Mouse (Mus musculus) heart, embryonic 14.5 days (tissue): ENCODE results near the gene Tank. TPM values are rescaled to one million over a fixed set of nuclear protein-coding genes. Genes with fewer than 3 reads are reported as not detected.

Source experiments
- ATAC-seq: fragments of 200-750 bp; cut with Nextera tagmentation; 2 replicates; pipeline ENCODE4 v1.8.0; 2017; ENCODE audit warnings: low read depth, moderate TSS enrichment; ENCODE audit not compliant: insufficient number of reproducible peaks, insufficient read depth, low FRiP score
- H3K27ac ChIP-seq, 2 experiments: fragments of 200-500 bp in 1 of 2; fragments of 300-500 bp in 1 of 2; sonication (generic) in 1 of 2; replicated peaks in 1 of 2; 2 replicates each; pipeline ENCODE4 v1.5.1; 2012 to 2014; ENCODE audit warnings: low read depth in 2 of 2, low read length in 2 of 2, control low read depth in 1 of 2, mild to moderate bottlenecking in 1 of 2, mixed read lengths in 1 of 2; ENCODE audit not compliant: control insufficient read depth in 1 of 2, insufficient read depth in 1 of 2
- H3K27me3 ChIP-seq: fragments of 300-500 bp; sonication (generic); 2 replicates; pipeline ENCODE4 v1.6.1; 2014; ENCODE audit warnings: mild to moderate bottlenecking, low read length, control low read depth; ENCODE audit not compliant: control insufficient read depth, insufficient read depth
- H3K36me3 ChIP-seq: fragments of 300-500 bp; sonication (generic); 2 replicates; pipeline ENCODE4 v1.6.1; 2014; ENCODE audit warnings: mild to moderate bottlenecking, control low read depth, low read length, mixed read lengths; ENCODE audit not compliant: control insufficient read depth, insufficient read depth
- H3K4me1 ChIP-seq, 2 experiments: fragments of 200-500 bp in 1 of 2; fragments of 300-500 bp in 1 of 2; sonication (generic) in 1 of 2; 2 replicates each; pipeline ENCODE4 v1.6.1; 2012 to 2014; ENCODE audit warnings: low read length in 2 of 2, control low read depth in 1 of 2, mixed read lengths in 1 of 2; ENCODE audit not compliant: control insufficient read depth in 2 of 2, insufficient read depth in 2 of 2
- H3K4me2 ChIP-seq: fragments of 300-500 bp; sonication (generic); 2 replicates; pipeline ENCODE4 v1.6.1; 2014; ENCODE audit warnings: mild to moderate bottlenecking, low read length
- H3K4me3 ChIP-seq, 2 experiments: fragments of 200-500 bp in 1 of 2; fragments of 300-500 bp in 1 of 2; sonication (generic) in 1 of 2; 2 replicates each; pipeline ENCODE4 v1.5.1; 2012 to 2014; ENCODE audit warnings: low read length in 2 of 2, mild to moderate bottlenecking in 2 of 2, control low read depth in 1 of 2, low read depth in 1 of 2, moderate library complexity in 1 of 2; ENCODE audit not compliant: control insufficient read depth in 1 of 2, insufficient read depth in 1 of 2
- H3K9ac ChIP-seq: fragments of 300-500 bp; sonication (generic); 2 replicates; pipeline ENCODE4 v1.6.1; 2014; ENCODE audit warnings: mild to moderate bottlenecking, low read length
- H3K9me3 ChIP-seq: fragments of 300-500 bp; sonication (generic); 2 replicates; pipeline ENCODE4 v1.6.1; 2016; ENCODE audit warnings: low read length, control low read depth; ENCODE audit not compliant: control insufficient read depth
- WGBS: fragments of 180-500 bp; shearing (Covaris S2); extraction: QIAGEN DNeasy Blood & Tissue Kit; methylation state at CpG from one replicate; pipeline ENCODE4 v1.1.7; 2014; 5-methylcytosine and 5-hydroxymethylcytosine counted together
- polyA plus RNA-seq: library from polyadenylated mRNA; unstranded; fragments of >200 nt; fragmentation: Nextera tagmentation; extraction: Ambion mirVana; gene quantifications from 2 replicates; pipeline ENCODE4 v1.2.1, GENCODE M21; 2014

Tank gene
- polyA plus RNA-seq, 1 experiment from 2014 or later: 26.3 TPM

- no peaks in the 10 kb centered on the region for H3K36me3 ChIP-seq
- no peak overlapping the region for H3K27ac ChIP-seq
- H3K9ac ChIP-seq: no peak overlapping the region
- H3K4me1 ChIP-seq: no peaks in the 10 kb centered on the region
- ATAC-seq: no peak
- H3K4me3 ChIP-seq: no peak overlapping the region
- 88% methylated on average over 6 of the region's 6 CpGs for WGBS
- no peak overlapping the region for H3K4me2 ChIP-seq
- no peaks in the 10 kb centered on the region for H3K27me3 ChIP-seq
- H3K9me3 ChIP-seq: no peaks in the 10 kb centered on the region
Measured at GRCm38 (mm10) chr2:61569181-61569580, 9.2 kb upstream of the Tank start.

GRCm38 (mm10) chr2:61571343-61571955 lies 6.9 kb upstream of the Tank start:
- Histone ChIP-seq H3K36me3 (no peaks in the 10 kb centered on the region), H3K4me1 (no peaks in the 10 kb centered on the region), H3K9me3 (no peaks in the 10 kb centered on the region), H3K4me3 (no peak overlapping the region), H3K4me2 (no peak overlapping the region), H3K9ac (no peak overlapping the region), H3K27me3 (no peaks in the 10 kb centered on the region), H3K27ac (no peak overlapping the region)
- 34% methylated on average over 4 of the region's 4 CpGs for WGBS
- no peak for ATAC-seq

DNA sequence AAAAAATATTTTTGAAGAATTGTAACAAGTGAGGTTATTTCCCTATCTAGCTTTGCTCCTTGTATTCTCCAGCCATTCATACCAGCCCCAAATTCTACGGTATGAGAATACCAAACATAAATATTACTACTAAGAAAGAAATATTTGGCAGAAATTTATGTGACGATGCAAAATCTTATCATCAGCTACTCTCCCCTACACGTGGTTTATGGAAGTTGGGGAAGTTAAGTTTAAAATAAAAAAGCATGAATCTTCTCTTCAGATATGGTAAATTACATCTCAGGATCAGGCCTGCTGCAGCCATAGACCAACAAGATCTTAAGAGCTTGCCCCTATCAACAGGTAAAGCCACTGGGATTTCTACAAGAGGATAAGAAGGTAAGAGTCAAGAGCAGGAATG lies 1.9 kb upstream of the Tank start:
- no peak overlapping the region for H3K4me2 ChIP-seq
- no peak overlapping the region for H3K27ac ChIP-seq
- H3K36me3 ChIP-seq: no peaks in the 10 kb centered on the region
- no peak overlapping the region for H3K4me3 ChIP-seq
- no peak overlapping the region for H3K9ac ChIP-seq
- no peaks in the 10 kb centered on the region for H3K4me1 ChIP-seq
- 66% methylated on average over 3 of the region's 3 CpGs for WGBS
- no peaks in the 10 kb centered on the region for H3K9me3 ChIP-seq
- no peak for ATAC-seq
- H3K27me3 ChIP-seq: no peaks in the 10 kb centered on the region

DNA sequence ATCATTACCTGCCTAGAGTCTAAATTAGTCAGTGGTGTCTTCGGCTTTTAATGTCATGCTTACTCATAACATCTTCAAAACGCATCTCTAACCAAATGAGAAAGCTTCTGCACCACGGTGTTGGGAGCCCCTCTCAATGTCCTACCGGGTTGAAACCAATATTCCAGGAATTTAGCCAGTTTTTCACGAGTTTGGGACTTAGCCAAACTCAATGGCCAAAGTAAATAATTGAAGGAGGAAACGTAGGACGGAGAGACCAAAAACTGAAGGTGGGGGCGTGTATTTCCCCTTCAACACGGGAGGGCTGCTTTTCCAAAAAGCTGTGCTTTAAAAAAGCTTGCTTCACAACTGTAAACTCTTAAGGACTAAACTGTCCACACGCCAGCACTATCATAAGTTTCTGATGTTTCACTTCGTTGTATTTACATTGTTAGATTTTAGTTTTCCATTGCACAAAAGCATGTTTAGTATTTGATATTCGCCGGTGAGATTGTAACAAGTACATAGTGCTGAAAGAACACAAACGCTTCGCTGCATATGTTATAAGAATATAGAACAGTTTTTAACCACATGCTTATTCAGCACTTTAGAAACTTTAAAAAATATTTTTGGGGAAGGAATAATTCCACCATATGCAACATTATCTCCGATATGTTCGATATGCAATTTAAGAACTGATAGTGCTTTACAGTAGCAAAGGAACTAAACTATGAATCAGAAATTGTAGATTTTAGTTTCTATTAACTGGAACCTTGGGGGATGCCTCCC lies 1.3 kb upstream of the Tank start:
- Histone ChIP-seq H3K4me2 (peak overlapping the region; percentile 18; the same call in 1 of the 2 replicates), H3K9ac (no peak overlapping the region), H3K4me1 (no peaks in the 10 kb centered on the region), H3K27me3 (no peaks in the 10 kb centered on the region), H3K36me3 (no peaks in the 10 kb centered on the region), H3K27ac (no peak overlapping the region), H3K4me3 (no peak overlapping the region), H3K9me3 (no peaks in the 10 kb centered on the region)
- no peak for ATAC-seq
- WGBS: 66% methylated on average over 17 of the region's 17 CpGs

GRCm38 (mm10) chr2:61577696-61578062 lies 706 bp upstream of the Tank start:
- Histone ChIP-seq H3K4me3 (no peak overlapping the region), H3K9me3 (no peaks in the 10 kb centered on the region), H3K4me1 (no peaks in the 10 kb centered on the region), H3K9ac (no peak overlapping the region), H3K36me3 (no peaks in the 10 kb centered on the region), H3K4me2 (peak overlapping the region; percentile 18; the same call in 1 of the 2 replicates), H3K27ac (no peak overlapping the region), H3K27me3 (no peaks in the 10 kb centered on the region)
- WGBS: 60% methylated on average over 7 of the region's 7 CpGs
- ATAC-seq: no peak

DNA sequence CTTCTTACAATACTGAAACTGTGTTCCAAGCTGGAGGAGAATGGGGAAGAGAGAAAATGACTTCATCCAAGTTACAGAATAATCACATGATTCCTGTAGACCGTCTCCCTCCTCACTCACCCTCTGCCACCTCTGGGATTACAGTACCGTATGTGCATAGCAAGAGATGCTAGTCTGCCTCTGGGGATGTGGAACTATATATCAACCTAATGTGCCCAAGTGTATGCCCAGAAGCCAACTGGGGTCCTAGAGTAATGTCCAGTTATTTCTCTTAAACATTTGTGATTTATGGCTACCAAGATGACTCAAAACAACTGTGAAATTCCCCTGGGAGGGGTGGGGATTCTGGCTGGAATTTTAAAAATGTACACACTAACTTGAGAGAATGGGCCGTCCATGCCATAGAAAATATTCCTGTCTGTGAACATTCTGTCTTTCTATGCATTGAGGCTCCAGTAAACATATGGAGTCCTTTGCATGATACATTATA lies 1.2 kb downstream of the Tank start:
- WGBS: 41% methylated on average over 3 of the region's 3 CpGs
- H3K9ac ChIP-seq: no peak overlapping the region
- H3K27me3 ChIP-seq: no peaks in the 10 kb centered on the region
- no peaks in the 10 kb centered on the region for H3K36me3 ChIP-seq
- no peak overlapping the region for H3K4me3 ChIP-seq
- no peak overlapping the region for H3K4me2 ChIP-seq
- no peaks in the 10 kb centered on the region for H3K9me3 ChIP-seq
- no peak overlapping the region for H3K27ac ChIP-seq
- ATAC-seq: no peak
- no peaks in the 10 kb centered on the region for H3K4me1 ChIP-seq

- H3K9ac ChIP-seq: no peak overlapping the region
- no peak overlapping the region for H3K4me2 ChIP-seq
- WGBS: 83% methylated on average over 3 of the region's 3 CpGs
- no peaks in the 10 kb centered on the region for H3K4me1 ChIP-seq
- ATAC-seq: no peak
- no peaks in the 10 kb centered on the region for H3K27me3 ChIP-seq
- H3K36me3 ChIP-seq: no peaks in the 10 kb centered on the region
- no peaks in the 10 kb centered on the region for H3K9me3 ChIP-seq
- H3K4me3 ChIP-seq: no peak overlapping the region
- H3K27ac ChIP-seq: no peak overlapping the region
Measured at GRCm38 (mm10) chr2:61580091-61580490, 1.7 kb downstream of the Tank start.
